Mouse (Mus musculus) intestine, embryonic 15.5 days (tissue): ENCODE results near the gene Rgs3. TPM values are rescaled to one million over a fixed set of nuclear protein-coding genes. Genes with fewer than 3 reads are reported as not detected.

Experiments
- ATAC-seq: fragments of 200-750 bp; cut with Nextera tagmentation; 2 replicates; pipeline ENCODE4 v1.8.0; 2017; ENCODE audit warnings: moderate TSS enrichment, moderate library complexity
- H3K27ac ChIP-seq: fragments of 300-500 bp; sonication (generic); 2 replicates; pipeline ENCODE4 v1.5.1; 2015; ENCODE audit warnings: mild to moderate bottlenecking, inconsistent platforms
- H3K27me3 ChIP-seq: fragments of 300-500 bp; sonication (generic); replicated peaks from 2 replicates; pipeline ENCODE4 v1.6.1; 2015; ENCODE audit warnings: inconsistent platforms
- H3K36me3 ChIP-seq: fragments of 300-500 bp; sonication (generic); 2 replicates; pipeline ENCODE4 v1.6.1; 2015; ENCODE audit warnings: inconsistent platforms
- H3K4me1 ChIP-seq: fragments of 300-500 bp; sonication (generic); replicated peaks from 2 replicates; pipeline ENCODE4 v1.6.1; 2015; ENCODE audit warnings: inconsistent platforms
- H3K4me2 ChIP-seq: fragments of 300-500 bp; sonication (generic); replicated peaks from 2 replicates; pipeline ENCODE4 v1.6.1; 2015; ENCODE audit warnings: mild to moderate bottlenecking, inconsistent platforms
- H3K4me3 ChIP-seq: fragments of 300-500 bp; sonication (generic); replicated peaks from 2 replicates; pipeline ENCODE4 v1.5.1; 2015; ENCODE audit warnings: inconsistent platforms
- H3K9ac ChIP-seq: fragments of 300-500 bp; sonication (generic); 2 replicates; pipeline ENCODE4 v1.6.1; 2015; ENCODE audit warnings: inconsistent platforms
- H3K9me3 ChIP-seq: fragments of 300-500 bp; sonication (generic); 2 replicates; pipeline ENCODE4 v1.6.1; 2016; ENCODE audit warnings: inconsistent platforms
- WGBS: fragments of 180-500 bp; shearing (Covaris S2); methylation state at CpG from one replicate; pipeline ENCODE4 v1.1.7; 2015; 5-methylcytosine and 5-hydroxymethylcytosine counted together
- polyA plus RNA-seq: library from polyadenylated mRNA; unstranded; fragments of >200 nt; fragmentation: Nextera tagmentation; extraction: Ambion mirVana; gene quantifications from 2 replicates; pipeline ENCODE4 v1.2.1, GENCODE M21; 2015

Gene Rgs3
- polyA plus RNA-seq, result 43.5 and 46.3 TPM in 2 replicates

GRCm38 (mm10) chr4:62559797-62560329, at the start of gene Rgs3:
Rgs3 (plus strand) TSS chr4:62559847.
- Histone ChIP-seq H3K9me3 (no peaks in the 10 kb centered on the region), H3K27me3 (no peaks in the 10 kb centered on the region), H3K9ac (no peak within 1 kb of the TSS), H3K36me3 (no peaks in the 10 kb centered on the region), H3K4me1 (0 out of 2 replicates have a peak, but pooled peaks cover 2% of the 10 kb centered on the region), H3K4me3 (no peak within 1 kb of the TSS), H3K27ac (no peak within 1 kb of the TSS), H3K4me2 (no peak within 1 kb of the TSS)
- 51% methylated on average over 6 of the region's 6 CpGs for WGBS
- no peak for ATAC-seq

GRCm38 (mm10) chr4:62509946-62510345, 49.7 kb upstream of the Rgs3 start:
- Histone ChIP-seq H3K36me3 (peaks cover 45% of the 10 kb centered on the region), H3K4me1 (peaks cover 1% of the 10 kb centered on the region; the same call in 1 of the 2 replicates), H3K27ac (no peak overlapping the region), H3K9ac (no peak overlapping the region), H3K4me2 (no peak overlapping the region), H3K4me3 (no peak overlapping the region), H3K9me3 (no peaks in the 10 kb centered on the region), H3K27me3 (no peaks in the 10 kb centered on the region)
- WGBS, result 90% methylated on average over 11 of the region's 11 CpGs
- ATAC-seq, result no peak

GRCm38 (mm10) chr4:62513998-62514506, 45.6 kb upstream of the Rgs3 start:
- Histone ChIP-seq H3K27me3 (no peaks in the 10 kb centered on the region), H3K36me3 (peaks cover 34% of the 10 kb centered on the region), H3K9ac (no peak overlapping the region), H3K9me3 (no peaks in the 10 kb centered on the region), H3K4me2 (no peak overlapping the region), H3K4me1 (peaks cover 35% of the 10 kb centered on the region), H3K4me3 (no peak overlapping the region), H3K27ac (no peak overlapping the region)
- no peak for ATAC-seq
- 56% methylated on average over 11 of the region's 11 CpGs for WGBS

- peak overlapping the region; percentile 57; the same call in 1 of the 2 replicates for H3K4me2 ChIP-seq
- peaks cover 35% of the 10 kb centered on the region for H3K4me1 ChIP-seq
- peak overlapping the region; percentile 62; the same call in 1 of the 2 replicates for H3K27ac ChIP-seq
- ATAC-seq, result no peak
- no peak overlapping the region for H3K9ac ChIP-seq
- H3K4me3 ChIP-seq, result no peak overlapping the region
- H3K27me3 ChIP-seq, result no peaks in the 10 kb centered on the region
- WGBS, result 77% methylated on average over 7 of the region's 7 CpGs
- H3K9me3 ChIP-seq, result no peaks in the 10 kb centered on the region
- peaks cover 24% of the 10 kb centered on the region for H3K36me3 ChIP-seq
Measured at GRCm38 (mm10) chr4:62514995-62515394, 44.7 kb upstream of the Rgs3 start.

GRCm38 (mm10) chr4:62515490-62515889, 44.2 kb upstream of the Rgs3 start:
- Histone ChIP-seq H3K4me3 (peak overlapping the region; percentile 11; the same call in 1 of the 2 replicates), H3K4me2 (peak overlapping the region; percentile 57)
- ATAC-seq, result no peak

GRCm38 (mm10) chr4:62516079-62516478, 43.6 kb upstream of the Rgs3 start:
- Histone ChIP-seq H3K36me3 (peaks cover 19% of the 10 kb centered on the region), H3K4me2 (peak overlapping the region; percentile 57), H3K9ac (peak overlapping the region; percentile 20; the same call in 1 of the 2 replicates), H3K4me1 (peaks cover 35% of the 10 kb centered on the region), H3K27me3 (no peaks in the 10 kb centered on the region), H3K4me3 (peak overlapping the region; percentile 11; the same call in 1 of the 2 replicates), H3K27ac (peak overlapping the region; percentile 62), H3K9me3 (no peaks in the 10 kb centered on the region)
- no peak for ATAC-seq
- WGBS, result 36% methylated on average over 2 of the region's 2 CpGs

More at GRCm38 (mm10) chr4:62515490-62515889, 44.2 kb upstream of the Rgs3 start:
- 68% methylated on average over 3 of the region's 3 CpGs for WGBS
- Histone ChIP-seq H3K9me3 (no peaks in the 10 kb centered on the region), H3K4me1 (peaks cover 35% of the 10 kb centered on the region), H3K27me3 (no peaks in the 10 kb centered on the region), H3K9ac (0 out of 2 replicates have a peak overlapping the region, but pooled peaks have one; percentile 20), H3K27ac (peak overlapping the region; percentile 62), H3K36me3 (peaks cover 20% of the 10 kb centered on the region)

- Histone ChIP-seq H3K27me3 (no peaks in the 10 kb centered on the region), H3K9me3 (no peaks in the 10 kb centered on the region), H3K4me3 (0 out of 2 replicates have a peak overlapping the region, but pooled peaks have one; percentile 2), H3K4me1 (peaks cover 35% of the 10 kb centered on the region), H3K9ac (no peak overlapping the region), H3K27ac (peak overlapping the region; percentile 90), H3K4me2 (peak overlapping the region; percentile 57), H3K36me3 (peaks cover 17% of the 10 kb centered on the region)
- ATAC-seq, result peak; percentile 53
- whole genome bisulfite sequencing, result 58% methylated on average over 1 of the region's 1 CpGs
Measured at GRCm38 (mm10) chr4:62516579-62516978, 43.1 kb upstream of the Rgs3 start.

GRCm38 (mm10) chr4:62517046-62517445, 42.6 kb upstream of the Rgs3 start:
- peak overlapping the region; percentile 57 for H3K4me2 ChIP-seq
- peak; percentile 22 for ATAC-seq
- peaks cover 13% of the 10 kb centered on the region for H3K36me3 ChIP-seq
- peaks cover 35% of the 10 kb centered on the region for H3K4me1 ChIP-seq
- H3K4me3 ChIP-seq, result no peak overlapping the region
- no peaks in the 10 kb centered on the region for H3K9me3 ChIP-seq
- 0 out of 2 replicates have a peak overlapping the region, but pooled peaks have one; percentile 2 for H3K9ac ChIP-seq
- 72% methylated on average over 8 of the region's 8 CpGs for WGBS
- no peaks in the 10 kb centered on the region for H3K27me3 ChIP-seq
- peak overlapping the region; percentile 90 for H3K27ac ChIP-seq

GRCm38 (mm10) chr4:62517538-62518415, 41.9 kb upstream of the Rgs3 start:
- WGBS, result 72% methylated on average over 10 of the region's 10 CpGs

GRCm38 (mm10) chr4:62518416-62519121, 41.1 kb upstream of the Rgs3 start:
- peak overlapping the region; percentile 73 for H3K9ac ChIP-seq
- H3K36me3 ChIP-seq, result no peaks in the 10 kb centered on the region
- peak overlapping the region; percentile 90 for H3K27ac ChIP-seq
- peak; percentile 55 for ATAC-seq
- no peaks in the 10 kb centered on the region for H3K27me3 ChIP-seq
- 31% methylated on average over 13 of the region's 13 CpGs for WGBS
- peaks cover 35% of the 10 kb centered on the region for H3K4me1 ChIP-seq
- H3K4me2 ChIP-seq, result peak overlapping the region; percentile 57
- H3K4me3 ChIP-seq, result peak overlapping the region; percentile 70
- no peaks in the 10 kb centered on the region for H3K9me3 ChIP-seq

More at GRCm38 (mm10) chr4:62517538-62518415, 41.9 kb upstream of the Rgs3 start:
- H3K4me2 ChIP-seq, result peak overlapping the region; percentile 57
- no peaks in the 10 kb centered on the region for H3K9me3 ChIP-seq
- no peaks in the 10 kb centered on the region for H3K27me3 ChIP-seq
- H3K27ac ChIP-seq, result peak overlapping the region; percentile 90
- peaks cover 35% of the 10 kb centered on the region for H3K4me1 ChIP-seq
- H3K36me3 ChIP-seq, result peaks cover 8% of the 10 kb centered on the region
- peak overlapping the region; percentile 73; the same call in 1 of the 2 replicates for H3K9ac ChIP-seq
- peak overlapping the region; percentile 70 for H3K4me3 ChIP-seq
- ATAC-seq, result no peak

- peak overlapping the region; percentile 73 for H3K9ac ChIP-seq
- no peaks in the 10 kb centered on the region for H3K36me3 ChIP-seq
- WGBS, result under 1% methylated on average over 26 of the region's 26 CpGs
- H3K27ac ChIP-seq, result peak overlapping the region; percentile 90
- no peaks in the 10 kb centered on the region for H3K27me3 ChIP-seq
- H3K4me1 ChIP-seq, result peaks cover 42% of the 10 kb centered on the region
- peak; percentile 61 for ATAC-seq
- H3K4me2 ChIP-seq, result peak overlapping the region; percentile 57
- H3K4me3 ChIP-seq, result peak overlapping the region; percentile 70
- H3K9me3 ChIP-seq, result no peaks in the 10 kb centered on the region
Measured at GRCm38 (mm10) chr4:62519122-62519848, 40.4 kb upstream of the Rgs3 start.
